Mouse (Mus musculus) olfactory bulb, adult 2 months (tissue): Measurements from ENCODE around the gene Unc5cl.

Experiments used
- CTCF ChIP-seq: fragments of 200-500 bp; IDR thresholded peaks from 2 replicates; pipeline ENCODE4 v1.5.1; 2012; ENCODE audit warnings: low read depth, mild to moderate bottlenecking, low read length, moderate library complexity; ENCODE audit not compliant: insufficient read depth
- POLR2A ChIP-seq: fragments of 200-500 bp; IDR thresholded peaks from 2 replicates; pipeline ENCODE4 v1.6.1; 2012; ENCODE audit warnings: mild to moderate bottlenecking, low read depth, low read length, moderate library complexity; ENCODE audit not compliant: insufficient read depth

DNA sequence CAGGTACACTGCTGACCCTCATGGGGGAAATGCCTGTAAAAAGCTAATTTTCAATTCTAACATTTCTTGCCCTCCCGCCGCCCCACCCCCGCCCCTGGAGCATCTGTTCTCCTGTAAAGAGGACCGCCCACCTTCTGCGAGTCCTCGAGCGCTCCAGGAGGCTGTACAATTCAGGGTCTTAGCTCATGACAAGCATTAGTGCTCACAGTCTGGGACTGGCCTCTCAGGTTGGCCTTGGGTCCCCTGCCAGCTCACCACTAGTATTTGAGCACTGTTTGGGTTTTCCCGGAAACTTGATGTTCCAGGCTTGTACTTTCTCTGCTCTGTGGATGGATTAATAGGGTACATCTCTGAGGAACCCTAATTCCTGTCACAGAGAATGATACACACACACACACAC is 39.3 kb downstream of the Unc5cl start:
- TF ChIP-seq CTCF (no peak), POLR2A (no peak)
